Mouse (Mus musculus) MEL (cell line): ENCODE data around the gene Elmod1. TPM values are rescaled to one million over a fixed set of nuclear protein-coding genes. Genes with fewer than 3 reads are reported as not detected.

Experiments
- DNase-seq: peaks from one replicate; pipeline ENCODE4 v3.0.0; 2011; ENCODE audit warnings: low read depth, low spot score
- H3K27ac ChIP-seq: 2 replicates; pipeline ENCODE4 v1.5.1; 2012; ENCODE audit warnings: low read depth, mild to moderate bottlenecking, control low read depth, low read length, moderate library complexity; ENCODE audit not compliant: control insufficient read depth
- H3K27me3 ChIP-seq, 2 experiments: fragments of 150-350 bp in 1 of 2; sonication (generic) in 1 of 2; 2 replicates each; pipeline ENCODE4 v1.6.1; 2012; ENCODE audit warnings: low read length in 2 of 2, mild to moderate bottlenecking in 2 of 2, improper control_type of control experiment in 1 of 2, moderate library complexity in 1 of 2; ENCODE audit not compliant: insufficient read depth in 2 of 2, control insufficient read depth in 1 of 2
- H3K36me3 ChIP-seq, 2 experiments: 2 replicates each; pipeline ENCODE4 v1.6.1; 2012 to 2014; ENCODE audit warnings: low read length in 2 of 2, improper control_type of control experiment in 1 of 2, inconsistent platforms in 1 of 2, mild to moderate bottlenecking in 1 of 2; ENCODE audit not compliant: insufficient read depth in 2 of 2, control insufficient read depth in 1 of 2
- H3K4me1 ChIP-seq, 2 experiments: fragments of 150-350 bp in 1 of 2; sonication (generic) in 1 of 2; 2 replicates each; pipeline ENCODE4 v1.6.1; 2012; ENCODE audit warnings: low read length in 2 of 2, improper control_type of control experiment in 1 of 2, mild to moderate bottlenecking in 1 of 2; ENCODE audit not compliant: insufficient read depth in 2 of 2, control insufficient read depth in 1 of 2
- H3K4me3 ChIP-seq, 2 experiments: fragments of 150-350 bp in 1 of 2; sonication (generic) in 1 of 2; 2 replicates each; pipeline ENCODE4 v1.5.1; 2012; ENCODE audit warnings: low read depth in 2 of 2, low read length in 2 of 2, mild to moderate bottlenecking in 2 of 2, moderate library complexity in 2 of 2, control low read depth in 1 of 2, improper control_type of control experiment in 1 of 2; ENCODE audit not compliant: control insufficient read depth in 1 of 2, insufficient read depth in 1 of 2
- H3K79me2 ChIP-seq: 2 replicates; pipeline ENCODE4 v1.6.1; 2012; ENCODE audit warnings: mild to moderate bottlenecking, low read length, moderate library complexity; ENCODE audit not compliant: control insufficient read depth, poor library complexity, insufficient read depth
- H3K9ac ChIP-seq: 2 replicates; pipeline ENCODE4 v1.6.1; 2012; ENCODE audit warnings: low read depth, mild to moderate bottlenecking, control low read depth, low read length, moderate library complexity; ENCODE audit not compliant: control insufficient read depth, poor library complexity, severe bottlenecking
- H3K9me3 ChIP-seq: fragments of 150-350 bp; sonication (generic); replicated peaks from 2 replicates; pipeline ENCODE4 v1.6.1; 2012; ENCODE audit warnings: mild to moderate bottlenecking, low read length, improper control_type of control experiment, moderate library complexity; ENCODE audit not compliant: insufficient read depth
- BHLHE40 ChIP-seq: IDR thresholded peaks from 2 replicates; pipeline ENCODE4 v1.6.1; 2012; ENCODE audit warnings: low read depth, mild to moderate bottlenecking, inconsistent platforms, low read length, improper control_type of control experiment, borderline replicate concordance
- E2F4 ChIP-seq: IDR thresholded peaks from 2 replicates; pipeline ENCODE4 v1.6.1; 2011; ENCODE audit warnings: low read depth, low read length, improper control_type of control experiment, borderline replicate concordance
- EP300 ChIP-seq, 2 experiments: IDR thresholded peaks; 2 replicates each; pipeline ENCODE4 v1.6.1; 2011; ENCODE audit warnings: improper control_type of control experiment in 2 of 2, low read length in 2 of 2, low read depth in 1 of 2, mild to moderate bottlenecking in 1 of 2
- GATA1 ChIP-seq: IDR thresholded peaks from 2 replicates; pipeline ENCODE4 v1.6.1; 2011; ENCODE audit warnings: low read depth, low read length, improper control_type of control experiment
- KAT2A ChIP-seq: conservative IDR thresholded peaks from 2 replicates; pipeline ENCODE4 v1.6.1; 2012; ENCODE audit warnings: low read depth, low read length, improper control_type of control experiment, inconsistent platforms
- MAFK ChIP-seq: IDR thresholded peaks from 2 replicates; pipeline ENCODE4 v1.6.1; 2011; ENCODE audit warnings: low read depth, mild to moderate bottlenecking, low read length, improper control_type of control experiment, borderline replicate concordance
- MAZ ChIP-seq: IDR thresholded peaks from 2 replicates; pipeline ENCODE4 v1.6.1; 2012; ENCODE audit warnings: low read depth, mild to moderate bottlenecking, inconsistent platforms, low read length, improper control_type of control experiment
- MXI1 ChIP-seq: IDR thresholded peaks from 2 replicates; pipeline ENCODE4 v1.6.1; 2011; ENCODE audit warnings: mild to moderate bottlenecking, low read depth, low read length, improper control_type of control experiment
- MYC ChIP-seq: IDR thresholded peaks from 2 replicates; pipeline ENCODE4 v1.6.1; 2011; ENCODE audit warnings: low read depth, mild to moderate bottlenecking, low read length, improper control_type of control experiment, moderate library complexity
- NELFE ChIP-seq: IDR thresholded peaks from 2 replicates; pipeline ENCODE4 v1.6.1; 2011; ENCODE audit warnings: low read depth, low read length, improper control_type of control experiment
- NRF1 ChIP-seq: IDR thresholded peaks from 2 replicates; pipeline ENCODE4 v1.6.1; 2014; ENCODE audit warnings: low read depth, mild to moderate bottlenecking, inconsistent platforms, low read length, improper control_type of control experiment, moderate library complexity; ENCODE audit not compliant: poor library complexity, insufficient read depth, severe bottlenecking
- POLR2A ChIP-seq, 2 experiments: IDR thresholded peaks; 2 replicates each; pipeline ENCODE4 v1.6.1; 2011 to 2012; ENCODE audit warnings: low read length in 2 of 2, mild to moderate bottlenecking in 2 of 2, control low read depth in 1 of 2, improper control_type of control experiment in 1 of 2, low read depth in 1 of 2, moderate library complexity in 1 of 2; ENCODE audit not compliant: control insufficient read depth in 1 of 2, insufficient read depth in 1 of 2, poor library complexity in 1 of 2
- POLR2AphosphoS2 ChIP-seq: IDR thresholded peaks from 2 replicates; pipeline ENCODE4 v1.6.1; 2011; ENCODE audit warnings: low read length, improper control_type of control experiment
- POLR2AphosphoS5 ChIP-seq: IDR thresholded peaks from 2 replicates; pipeline ENCODE4 v1.6.1; 2012; ENCODE audit warnings: low read depth, borderline replicate concordance, mild to moderate bottlenecking, inconsistent platforms, low read length, moderate library complexity, mixed read lengths
- RCOR1 ChIP-seq: IDR thresholded peaks from 2 replicates; pipeline ENCODE4 v1.6.1; 2012; ENCODE audit warnings: low read depth, mild to moderate bottlenecking, inconsistent platforms, low read length, improper control_type of control experiment
- SIN3A ChIP-seq: IDR thresholded peaks from 2 replicates; pipeline ENCODE4 v1.6.1; 2012; ENCODE audit warnings: low read length, improper control_type of control experiment, inconsistent platforms
- TCF12 ChIP-seq: IDR thresholded peaks from 2 replicates; pipeline ENCODE4 v1.6.1; 2014; ENCODE audit warnings: low read depth, mild to moderate bottlenecking, inconsistent platforms, low read length, improper control_type of control experiment, moderate library complexity
- ZMIZ1 ChIP-seq: IDR thresholded peaks from 2 replicates; pipeline ENCODE4 v1.6.1; 2012; ENCODE audit warnings: low read depth, mild to moderate bottlenecking, inconsistent platforms, low read length, improper control_type of control experiment, moderate library complexity
- polyA plus RNA-seq, 2 experiments: library from polyadenylated mRNA; stranded (reverse) in 1 of 2; unstranded in 1 of 2; fragments of >175 nt in 1 of 2; fragments of >200 nt in 1 of 2; gene quantifications; 2 replicates each; pipeline versions ENCODE4 v1.2.1 to v1.2.4; 2012; ENCODE audit warnings: low replicate concordance in 2 of 2, low read depth in 1 of 2; ENCODE audit not compliant: insufficient read length in 2 of 2, insufficient read depth in 1 of 2, missing spikeins in 1 of 2
- total RNA-seq: library from RNA; depleted of rRNA; stranded (reverse); fragments of 300-350 nt; gene quantifications from 2 replicates; pipeline ENCODE4 v1.2.3, GENCODE M21; 2012

Elmod1 gene
- total and polyA plus RNA-seq, 3 experiments: not detected

GRCm38 (mm10) chr9:53974328-53975121 is 576 bp downstream of the Elmod1 start:
- no peak overlapping the region for H3K4me3 ChIP-seq
- no peaks in the 10 kb centered on the region for H3K36me3 ChIP-seq
- no peaks in the 10 kb centered on the region for H3K4me1 ChIP-seq
- no peak for DNase-seq
- no peaks in the 10 kb centered on the region for H3K79me2 ChIP-seq
- H3K27ac ChIP-seq: no peak overlapping the region
- TF ChIP-seq POLR2A (IDR thresholded peaks at IDR 0.05; ENCODE audit: control insufficient read depth in 1 of 2, insufficient read depth in 1 of 2, low read depth in 1 of 2, low read length in 2 of 2, poor library complexity in 1 of 2) (no peak), RCOR1 (no peak), MAZ (no peak), POLR2AphosphoS5 (no peak), BHLHE40 (no peak), GATA1 (no peak), NRF1 (no peak), SIN3A (no peak), MYC (no peak), EP300 (IDR thresholded peaks at IDR 0.05; ENCODE audit: low read depth in 1 of 2, low read length in 2 of 2) (no peak), MAFK (no peak)
- no peaks in the 10 kb centered on the region for H3K27me3 ChIP-seq
- no peaks in the 10 kb centered on the region for H3K9me3 ChIP-seq
- no peak overlapping the region for H3K9ac ChIP-seq

GRCm38 (mm10) chr9:53973929-53974327 is 1.2 kb downstream of the Elmod1 start:
- no peak for DNase-seq
- H3K4me3 ChIP-seq: no peak overlapping the region
- H3K79me2 ChIP-seq: no peaks in the 10 kb centered on the region
- H3K9me3 ChIP-seq: no peaks in the 10 kb centered on the region
- H3K27ac ChIP-seq: no peak overlapping the region
- H3K36me3 ChIP-seq: no peaks in the 10 kb centered on the region
- H3K27me3 ChIP-seq: no peaks in the 10 kb centered on the region
- TF ChIP-seq KAT2A (no peak), E2F4 (no peak), TCF12 (no peak), MXI1 (no peak), ZMIZ1 (no peak), BHLHE40 (no peak), MAFK (no peak), GATA1 (no peak), NELFE (no peak), POLR2AphosphoS2 (no peak)
- no peak overlapping the region for H3K9ac ChIP-seq
- no peaks in the 10 kb centered on the region for H3K4me1 ChIP-seq
